Mouse (Mus musculus) adrenal gland, adult (tissue): ENCODE measurements around the gene Fgfrl1.
"Not testable (repeated sequence)": the region's sequence is repeated elsewhere in the genome, so short reads cannot be mapped to it uniquely, and the experiment has no call there.

Source experiments
- DNase-seq, 2 experiments: peaks; one replicate each; pipeline ENCODE4 v3.0.0; 2022 to 2023; ENCODE audit warnings: low spot score in 1 of 2; ENCODE audit not compliant: inconsistent age in 2 of 2

The Fgfrl1 gene

GRCm38 (mm10) chr5:108744629-108745028, 52.4 kb downstream of the Fgfrl1 start:
- DNase-seq: no peak

DNA sequence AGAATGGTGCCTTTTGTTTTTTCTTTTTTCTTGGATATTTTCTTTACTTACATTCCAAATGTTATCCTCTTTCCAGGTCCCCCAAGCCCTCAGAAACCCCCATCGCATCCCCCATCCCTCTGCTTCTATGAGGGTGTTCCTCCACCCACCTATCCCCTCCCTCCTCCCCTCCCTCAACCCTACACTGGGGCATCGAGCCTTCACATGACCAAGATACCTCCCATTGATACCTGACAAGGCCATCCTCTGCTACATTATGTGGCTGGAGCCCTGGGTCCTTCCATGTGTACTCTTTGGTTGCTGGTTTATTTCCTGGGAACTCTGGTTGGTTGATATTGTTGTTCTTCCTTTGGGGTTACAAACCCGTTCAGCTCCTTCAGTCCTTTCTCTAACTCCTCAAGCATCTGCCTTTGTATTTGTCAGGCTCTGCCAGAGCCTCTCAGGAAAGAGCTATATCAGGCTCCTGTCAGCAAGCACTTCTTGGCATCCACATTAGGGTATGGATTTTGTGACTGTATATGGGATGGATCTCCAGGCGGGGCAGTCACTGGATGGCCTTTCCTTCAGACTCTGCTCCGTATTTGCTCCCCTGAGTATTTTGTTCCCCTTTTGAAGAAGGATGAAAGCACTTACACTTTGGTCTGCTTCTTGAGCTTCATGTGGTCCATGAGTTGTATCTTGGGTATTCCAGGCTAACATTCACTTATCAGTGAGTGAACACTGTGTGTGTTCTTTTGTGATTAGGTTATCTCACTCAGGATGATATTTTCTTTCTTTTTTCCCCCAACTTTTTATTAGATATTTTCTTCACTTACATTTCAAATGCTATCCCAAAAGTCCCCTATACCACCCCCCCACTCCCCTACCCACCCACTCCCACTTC, 58.4 kb downstream of the Fgfrl1 start:
- DNase-seq: no peak

GRCm38 (mm10) chr5:108751258-108751657, 59.1 kb downstream of the Fgfrl1 start:
- not testable (repeated sequence) for DNase-seq
